Mouse (Mus musculus): Measurements from ENCODE around the gene Farp1.
"Not testable (repeated sequence)": the region's sequence is repeated elsewhere in the genome, so short reads cannot be mapped to it uniquely, and the experiment has no call there.

Farp1 gene

GRCm38 (mm10) chr14:121186402-121186894, 151.4 kb downstream of the Farp1 start:
- no peak for DNase-seq

DNA sequence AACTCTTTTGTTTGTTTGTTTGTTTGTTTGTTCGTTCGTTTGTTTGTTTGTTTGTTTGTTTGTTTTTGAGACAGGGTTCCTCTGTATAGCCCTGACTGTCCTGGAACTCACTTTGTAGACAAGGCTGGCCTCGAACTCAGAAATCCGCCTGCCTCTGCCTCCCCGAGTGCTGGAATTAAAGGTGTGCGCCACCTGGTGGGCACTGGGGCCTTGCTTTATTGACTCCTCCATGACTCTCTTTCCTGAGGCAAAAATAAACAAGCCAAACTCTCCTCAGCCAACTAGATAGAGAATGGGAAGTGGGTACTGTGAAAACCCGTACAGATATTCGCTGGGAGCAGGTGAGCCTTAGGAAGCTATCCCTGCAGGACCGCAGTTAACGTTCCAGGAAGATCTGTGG, 154.8 kb downstream of the Farp1 start:
- DNase-seq = not testable (repeated sequence)

DNA sequence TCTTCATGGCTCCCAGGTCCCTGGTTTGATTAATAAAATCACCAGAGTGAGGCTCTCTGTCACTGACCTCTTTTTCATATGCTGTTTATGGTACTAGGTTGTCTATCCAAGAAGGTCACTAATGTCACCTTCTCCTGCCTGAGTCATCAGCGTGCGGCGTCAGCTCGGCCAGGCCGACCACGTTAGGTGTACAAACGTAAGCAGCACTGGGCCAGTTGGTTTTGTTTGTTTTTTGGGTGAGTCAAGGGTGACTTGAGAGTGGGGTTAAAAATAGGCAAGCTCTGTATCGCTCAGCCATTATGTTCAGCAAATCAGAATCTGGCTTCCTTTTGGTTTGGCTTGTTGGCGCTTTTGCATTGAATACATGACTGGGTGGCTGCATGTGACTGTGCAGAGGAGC, 155.4 kb downstream of the Farp1 start:
- DNase-seq = peak; percentile 91

GRCm38 (mm10) chr14:121191739-121192138, 156.7 kb downstream of the Farp1 start:
- peak; percentile 97 for DNase-seq

GRCm38 (mm10) chr14:121192394-121192793, 157.4 kb downstream of the Farp1 start:
- no peak for DNase-seq

- DNase-seq = peak; percentile 94
Observed at GRCm38 (mm10) chr14:121193981-121194380, 159.0 kb downstream of the Farp1 start.

- DNase-seq = peak; percentile 91
Observed at GRCm38 (mm10) chr14:121198915-121199572, 164.0 kb downstream of the Farp1 start.

GRCm38 (mm10) chr14:121199789-121200188, 164.8 kb downstream of the Farp1 start:
- peak; percentile 81 for DNase-seq

GRCm38 (mm10) chr14:121200353-121200752, 165.4 kb downstream of the Farp1 start:
- peak; percentile 77 for DNase-seq

DNA sequence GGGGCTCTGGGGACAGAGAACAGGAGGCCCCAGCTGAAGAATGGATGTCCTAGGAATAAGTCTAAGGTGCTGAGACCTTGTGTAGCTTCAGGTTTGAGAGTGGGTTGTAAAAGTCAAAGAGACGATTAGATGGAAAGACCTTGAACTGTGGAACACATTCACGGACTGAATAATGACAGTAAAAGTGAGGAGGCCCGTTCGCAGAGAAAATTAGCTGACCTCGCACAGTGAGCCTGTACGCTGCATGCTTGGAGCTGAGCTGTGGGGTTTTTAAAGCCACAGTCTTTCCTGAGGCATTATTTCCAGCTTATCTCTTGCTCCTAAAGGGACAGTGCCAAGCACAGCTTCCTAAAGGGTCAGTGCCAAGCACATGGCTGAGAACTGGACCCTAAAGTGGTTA, 166.2 kb downstream of the Farp1 start:
- no peak for DNase-seq

- no peak for DNase-seq
Observed at GRCm38 (mm10) chr14:121205459-121205858, 170.5 kb downstream of the Farp1 start.

GRCm38 (mm10) chr14:121207441-121208158, 172.6 kb downstream of the Farp1 start:
- DNase-seq = no peak

GRCm38 (mm10) chr14:121208159-121208515, 173.1 kb downstream of the Farp1 start:
- no peak for DNase-seq

- no peak for DNase-seq
Observed at GRCm38 (mm10) chr14:121210318-121210717, 175.3 kb downstream of the Farp1 start.

DNA sequence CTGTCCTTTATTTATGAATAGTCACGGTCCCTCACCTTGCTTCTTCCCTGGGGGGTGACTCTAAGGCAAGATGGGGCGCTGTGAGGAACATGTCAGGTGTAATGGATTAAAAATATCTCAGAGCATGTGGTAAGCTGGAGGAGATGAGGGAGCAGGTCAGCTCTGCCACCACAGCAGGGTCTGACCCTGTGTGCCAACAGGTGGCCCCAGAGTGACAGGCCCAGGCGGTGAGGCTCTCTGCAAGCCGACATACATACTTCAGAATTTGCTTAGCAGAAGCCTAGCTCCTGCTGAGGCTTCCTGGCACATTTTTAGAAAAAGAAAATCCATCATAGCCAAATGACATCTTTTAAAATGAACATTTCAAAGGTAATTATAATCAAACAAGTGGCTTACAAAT, 178.7 kb downstream of the Farp1 start:
- DNase-seq = no peak

- peak; percentile 91 for DNase-seq
Observed at GRCm38 (mm10) chr14:121214636-121215257, 179.7 kb downstream of the Farp1 start.

DNA sequence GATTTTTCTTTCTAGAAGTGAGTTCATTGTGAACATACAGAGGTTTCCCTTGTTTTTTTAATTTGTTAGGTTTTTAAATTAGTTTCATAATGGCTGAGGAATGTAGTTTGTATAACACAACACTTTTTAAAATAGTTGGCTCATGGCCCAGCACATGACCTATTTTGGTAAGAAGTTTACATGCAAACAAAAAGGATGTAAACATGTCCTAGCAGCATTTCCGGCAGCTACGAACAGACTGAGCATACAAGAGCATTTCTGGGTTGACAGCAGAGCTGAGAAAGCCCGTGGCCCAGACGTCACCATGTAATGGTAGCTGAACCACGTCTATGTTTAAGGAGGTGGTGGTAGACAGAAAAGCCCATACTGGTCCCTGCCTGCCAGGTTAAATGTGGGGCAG, 180.8 kb downstream of the Farp1 start:
- DNase-seq = no peak

GRCm38 (mm10) chr14:121216672-121217071, 181.7 kb downstream of the Farp1 start:
- no peak for DNase-seq

GRCm38 (mm10) chr14:121218620-121219019, 183.6 kb downstream of the Farp1 start:
- no peak for DNase-seq

DNA sequence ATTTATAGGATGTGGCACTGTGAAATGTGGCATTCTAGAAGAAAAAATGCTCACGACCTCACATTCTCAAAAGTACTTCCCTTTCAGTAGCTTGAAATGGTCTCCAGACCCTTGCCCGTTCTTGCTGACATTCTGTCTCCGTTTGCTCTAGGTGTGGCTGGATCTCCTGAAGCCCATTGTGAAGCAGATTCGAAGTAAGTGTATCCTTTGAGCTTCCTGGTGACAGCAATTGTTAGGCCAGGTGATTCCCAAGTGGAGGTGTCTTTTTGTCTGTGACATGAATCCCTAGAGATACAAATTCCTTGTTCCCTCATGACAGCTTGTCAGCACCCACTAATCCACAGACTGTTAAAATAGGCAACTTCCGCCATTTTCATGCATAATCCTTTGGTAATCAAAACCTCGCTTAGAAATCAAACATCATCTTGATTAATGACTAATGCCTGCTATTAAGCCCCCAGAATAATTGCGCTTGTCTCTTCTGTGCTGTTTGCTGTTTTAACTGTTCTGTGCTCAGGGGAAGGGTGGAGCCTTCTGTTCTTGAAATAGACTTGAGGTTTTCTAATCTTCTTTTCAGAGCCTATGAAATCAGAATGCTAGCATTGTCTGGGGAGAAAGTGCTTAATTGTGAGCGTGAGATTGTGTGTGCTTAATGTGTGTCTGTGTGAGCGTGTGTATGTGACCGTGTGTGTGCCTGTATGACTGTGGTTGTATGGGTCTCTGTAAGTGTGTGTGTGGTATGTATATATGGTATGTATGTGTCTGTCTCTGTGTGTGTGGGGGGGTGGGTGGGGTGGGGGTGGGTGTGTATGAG, 184.4 kb downstream of the Farp1 start:
- no peak for DNase-seq

- no peak for DNase-seq
Observed at GRCm38 (mm10) chr14:121220040-121220322, 185.0 kb downstream of the Farp1 start.

DNA sequence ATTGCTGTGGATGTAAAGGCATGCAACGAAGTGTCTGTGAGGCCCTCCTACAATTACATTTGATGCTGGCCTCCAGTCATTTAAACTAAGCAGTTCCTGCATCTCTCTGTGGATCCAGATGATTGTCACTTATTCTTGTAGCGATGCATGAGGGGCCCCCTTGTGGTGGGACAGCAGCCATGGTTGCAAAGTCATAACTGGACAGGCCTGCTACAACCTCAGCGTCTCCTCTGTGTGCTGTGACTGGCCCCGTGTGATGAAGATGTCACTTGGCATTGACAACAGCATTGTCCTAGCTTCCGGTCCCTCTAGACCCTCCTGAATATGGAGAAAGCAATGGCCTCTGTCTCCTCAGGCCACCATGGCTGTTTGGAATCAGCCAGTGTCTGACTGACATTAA, 185.7 kb downstream of the Farp1 start:
- DNase-seq = peak; percentile 95

- DNase-seq = peak; percentile 94
Observed at GRCm38 (mm10) chr14:121225804-121226203, 190.8 kb downstream of the Farp1 start.

Data from heart, adult 11 months (tissue).